Mouse (Mus musculus): Measurements from ENCODE around the gene Klhl10.

Klhl10 gene

DNA sequence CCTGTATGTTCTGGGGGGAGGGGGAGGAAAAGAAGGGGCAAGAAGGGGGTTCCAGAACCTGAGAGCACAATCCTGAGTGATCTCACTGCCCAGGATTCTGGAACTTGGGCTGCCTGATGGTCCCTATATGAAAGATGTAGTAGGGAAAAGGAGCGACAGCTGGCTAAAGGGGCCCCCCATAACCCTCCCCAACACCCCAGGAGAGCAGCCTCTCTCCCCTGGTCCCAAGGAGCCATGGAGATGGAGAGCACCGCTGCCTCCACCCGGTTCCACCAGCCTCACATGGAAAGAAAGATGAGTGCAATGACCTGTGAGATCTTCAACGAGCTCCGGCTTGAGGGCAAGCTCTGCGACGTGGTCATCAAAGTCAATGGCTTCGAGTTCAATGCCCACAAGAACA is at the start of gene Klhl10, which contains the start of gene Nt5c3b:
Gene Klhl10, plus strand, starts transcription at position 121 of the 400 bp plus-strand sequence.
Gene Nt5c3b, minus strand, starts transcription at position 12 of the 400 bp plus-strand sequence.
- no peak for DNase-seq (ENCODE audit: low read depth)

DNA sequence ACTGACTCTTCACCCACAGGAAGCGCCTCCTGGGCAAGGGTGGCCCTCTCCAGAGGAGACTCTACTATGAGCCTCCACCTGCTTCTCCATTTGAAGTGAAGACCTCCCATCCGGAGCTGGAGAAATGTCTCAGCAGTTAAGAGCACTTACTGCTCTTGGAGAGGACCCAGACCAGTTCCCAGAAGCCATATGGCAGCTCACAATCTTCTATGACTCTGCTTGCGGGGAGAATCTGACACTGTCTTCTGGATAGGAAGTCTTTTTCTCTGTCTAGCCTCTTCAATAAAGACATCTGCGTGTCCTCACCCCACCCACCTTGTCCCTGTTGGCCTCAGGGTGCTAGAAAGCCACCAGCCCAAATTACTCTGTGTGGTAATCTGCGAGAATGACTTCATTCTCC is 48.8 kb upstream of the Klhl10 start:
- no peak for DNase-seq (ENCODE audit: low read depth)

DNA sequence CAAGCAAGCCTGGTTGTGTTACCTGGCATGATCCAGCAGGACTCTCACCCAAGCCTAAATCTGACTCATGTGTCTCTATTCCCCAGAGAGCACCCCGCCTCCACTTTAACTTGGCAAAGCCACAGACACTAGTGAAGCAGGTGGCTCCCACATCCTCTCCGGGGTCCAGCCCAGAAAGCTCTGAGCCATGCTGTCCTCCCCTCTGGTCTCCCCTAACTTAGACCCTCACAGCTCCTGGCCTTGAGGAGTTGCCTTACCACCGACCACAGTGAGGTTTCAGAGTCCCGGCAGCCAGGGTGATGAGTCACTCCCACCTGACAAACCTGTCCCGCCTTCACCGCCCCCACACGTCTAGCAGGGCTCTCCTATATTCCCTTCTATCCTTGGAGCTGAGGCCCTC is 48.0 kb upstream of the Klhl10 start:
- DNase-seq (ENCODE audit: low read depth): peak; percentile 77

DNA sequence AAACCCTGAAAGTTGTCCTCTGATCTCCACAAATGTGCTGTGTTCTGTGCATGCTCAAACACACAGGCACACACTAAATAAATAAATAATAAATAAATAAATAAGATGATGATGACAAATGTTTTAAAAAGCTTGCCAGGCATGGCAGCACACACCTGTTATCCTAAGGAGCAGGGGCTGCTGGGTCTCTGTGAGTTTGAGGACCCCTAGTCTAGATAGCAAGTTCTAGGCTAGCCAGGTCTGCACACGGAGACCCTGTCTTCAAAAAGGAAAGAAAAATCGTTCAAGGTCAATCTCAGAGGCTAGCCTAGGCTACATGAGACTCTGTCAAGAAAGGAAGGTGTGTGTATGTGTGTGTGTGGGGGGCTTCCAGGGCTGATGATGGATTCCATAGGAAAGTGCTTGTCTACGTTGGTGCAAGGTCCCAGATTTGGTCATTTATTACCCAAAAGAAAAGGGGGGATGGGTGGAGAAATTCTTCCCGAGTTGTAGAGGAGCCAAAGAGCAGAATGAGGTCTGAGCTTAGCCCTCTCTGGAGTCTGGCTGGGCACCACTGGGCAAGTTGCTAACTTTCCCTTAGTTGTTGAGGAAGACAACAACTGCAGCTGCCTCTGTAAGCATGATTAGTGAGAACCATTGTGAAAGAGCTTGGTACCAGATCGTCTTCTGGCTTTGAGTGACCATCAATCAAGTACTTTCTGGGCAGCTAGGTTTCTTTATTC is 47.2 kb upstream of the Klhl10 start:
- DNase-seq (ENCODE audit: low read depth): peak; percentile 31

DNA sequence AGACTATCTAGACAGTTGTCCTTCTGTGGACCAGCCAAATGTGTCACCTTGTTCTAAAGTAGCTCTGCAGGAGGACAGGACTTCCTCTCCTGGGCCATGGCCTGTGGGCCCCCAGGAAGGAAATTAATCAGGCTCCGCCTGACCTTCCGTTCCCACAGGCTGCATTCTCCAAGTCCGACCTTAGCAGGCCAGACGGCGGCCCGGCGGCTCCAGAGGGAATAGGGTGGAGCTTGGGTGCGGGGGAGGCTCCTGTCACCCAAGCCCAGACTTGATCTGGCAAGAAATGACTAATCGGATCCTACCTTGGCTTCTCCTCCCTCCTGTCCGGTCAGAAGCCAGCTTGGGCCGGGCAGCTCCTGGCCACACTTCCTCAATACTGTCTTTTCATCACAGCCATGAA is 46.5 kb upstream of the Klhl10 start:
- DNase-seq (ENCODE audit: low read depth): peak; percentile 77

DNA sequence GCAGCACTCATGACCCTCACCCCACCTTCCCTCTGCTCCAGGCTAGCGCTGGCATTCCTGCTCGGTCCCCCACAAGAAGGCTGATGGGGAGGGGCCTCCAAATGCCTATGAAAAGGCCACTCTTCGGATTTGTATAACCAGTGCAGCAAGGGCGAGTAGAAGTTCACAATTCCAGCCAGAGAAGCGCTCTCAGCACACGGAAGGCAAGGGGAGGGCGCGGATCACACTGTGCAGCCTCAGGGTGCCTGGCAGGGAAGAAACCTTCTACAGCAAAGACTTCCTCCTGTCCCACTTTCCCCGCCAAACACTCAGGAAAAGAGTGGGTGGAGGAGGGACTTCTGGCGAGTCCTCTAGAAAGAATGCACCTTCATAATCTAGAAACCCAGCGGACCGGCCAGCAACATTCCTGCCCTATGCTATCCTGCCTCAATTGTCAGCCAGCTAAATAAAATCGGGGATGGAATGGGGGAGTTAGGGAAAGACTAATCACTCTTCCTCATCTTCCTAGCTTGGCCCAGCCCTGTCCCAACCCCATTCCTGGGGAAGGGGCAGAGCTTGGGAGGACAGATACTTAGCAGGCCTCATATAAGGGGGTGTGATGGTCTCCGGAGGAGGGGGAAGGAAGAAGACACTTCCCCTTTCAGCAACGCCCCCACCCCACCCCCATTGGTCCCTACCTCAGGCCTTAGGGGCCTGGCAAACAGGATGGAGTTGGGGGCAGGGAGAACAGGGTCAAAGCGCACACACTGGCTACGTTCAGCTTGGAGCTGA is 45.7 kb upstream of the Klhl10 start:
- no peak for DNase-seq (ENCODE audit: low read depth)

DNA sequence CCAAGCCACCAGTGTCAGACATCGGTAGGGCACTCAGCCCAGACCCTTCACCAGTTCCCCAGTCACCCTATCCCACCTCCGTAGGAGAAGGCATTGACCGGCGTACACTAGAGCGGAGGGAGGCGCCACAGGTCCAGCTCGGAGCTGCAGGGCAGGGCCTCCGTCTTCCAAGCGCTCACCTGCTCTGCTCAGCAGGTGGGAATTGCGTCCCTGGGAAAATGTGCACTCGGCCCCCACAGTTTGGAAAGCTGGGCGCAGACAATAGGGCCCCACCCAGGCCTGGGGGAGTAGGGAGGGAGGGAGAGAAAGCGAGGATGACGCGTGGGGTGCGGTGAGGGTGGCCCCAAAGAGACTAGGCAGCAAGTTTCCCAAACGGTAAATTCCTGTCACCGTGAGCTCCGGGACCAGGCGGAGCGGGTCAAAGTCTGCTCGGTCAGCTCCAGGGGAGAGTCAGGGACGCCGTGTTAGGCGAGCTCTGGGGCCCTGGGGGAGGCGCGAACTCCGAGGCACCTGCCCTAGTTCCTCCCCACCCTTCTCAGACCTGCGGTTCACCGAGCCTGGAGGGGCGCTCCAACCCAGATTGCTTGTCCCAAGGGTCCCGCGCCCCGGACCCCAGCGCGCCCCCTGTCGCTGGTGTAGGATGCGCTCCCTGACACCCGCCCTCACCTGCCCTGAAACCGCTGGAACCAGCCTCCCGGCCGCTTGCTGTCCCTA is 44.7 kb upstream of the Klhl10 start:
- no peak for DNase-seq (ENCODE audit: low read depth)

DNA sequence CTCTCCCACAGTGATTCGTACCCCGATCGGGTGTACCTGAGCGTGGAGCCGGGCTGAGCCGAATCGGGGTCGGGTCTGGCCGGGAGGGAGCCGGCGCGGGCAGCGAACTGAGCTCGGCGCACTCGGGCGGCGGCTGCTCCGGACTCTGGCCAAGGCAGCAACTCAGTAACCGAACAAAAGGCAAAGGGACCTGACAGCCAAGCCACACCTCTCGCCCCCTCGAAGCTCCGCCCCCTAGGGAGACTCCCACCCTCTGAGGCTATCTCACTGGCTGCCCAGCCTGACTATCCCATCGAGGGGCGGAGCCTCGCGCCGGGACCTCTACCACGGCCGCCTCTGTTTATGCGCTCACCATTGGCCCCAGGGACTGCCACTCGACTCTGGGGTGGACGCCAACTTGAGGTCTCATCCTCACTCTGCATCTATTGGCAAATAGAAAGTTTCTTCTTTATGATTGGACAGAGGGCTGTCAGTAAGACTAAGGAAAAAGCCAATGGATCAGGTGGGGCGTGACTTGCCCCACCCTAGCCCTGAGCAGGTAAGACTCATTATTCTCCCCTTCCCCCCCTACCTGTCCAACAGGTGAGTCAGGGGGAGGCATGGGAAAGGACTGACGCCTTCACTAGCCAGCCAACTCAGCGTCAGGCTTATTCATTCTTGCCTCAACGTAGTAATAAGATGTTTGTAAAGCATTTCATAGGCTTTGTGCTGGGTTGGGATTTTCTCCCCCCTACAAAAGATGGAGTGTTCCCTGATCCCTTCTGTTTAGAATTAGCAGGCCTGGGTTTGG is 43.9 kb upstream of the Klhl10 start, which contains the start of gene Jup:
Gene Jup, minus strand, starts transcription at position 164 of the 790 bp plus-strand sequence.
- no peak for DNase-seq (ENCODE audit: low read depth)

DNA sequence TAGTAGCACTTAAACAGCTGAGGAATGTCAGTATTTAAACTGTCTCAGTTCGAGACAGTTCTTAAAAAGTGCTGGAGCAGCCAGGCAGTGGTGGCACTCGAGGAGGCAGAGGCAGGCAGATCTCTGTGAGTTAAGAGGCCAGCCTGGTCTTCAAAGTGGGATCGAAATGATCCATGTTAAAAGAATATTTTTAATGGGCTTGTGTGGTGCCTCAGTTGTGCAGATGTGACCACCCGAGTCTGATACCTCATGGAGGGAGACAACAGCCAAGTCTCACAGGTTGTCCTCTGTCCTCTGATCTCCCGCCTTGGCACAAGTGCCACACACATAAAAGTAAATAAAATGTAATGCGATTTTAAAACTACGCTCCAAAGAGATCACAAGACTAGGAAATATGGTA is 43.2 kb upstream of the Klhl10 start:
- DNase-seq (ENCODE audit: low read depth): no peak

DNA sequence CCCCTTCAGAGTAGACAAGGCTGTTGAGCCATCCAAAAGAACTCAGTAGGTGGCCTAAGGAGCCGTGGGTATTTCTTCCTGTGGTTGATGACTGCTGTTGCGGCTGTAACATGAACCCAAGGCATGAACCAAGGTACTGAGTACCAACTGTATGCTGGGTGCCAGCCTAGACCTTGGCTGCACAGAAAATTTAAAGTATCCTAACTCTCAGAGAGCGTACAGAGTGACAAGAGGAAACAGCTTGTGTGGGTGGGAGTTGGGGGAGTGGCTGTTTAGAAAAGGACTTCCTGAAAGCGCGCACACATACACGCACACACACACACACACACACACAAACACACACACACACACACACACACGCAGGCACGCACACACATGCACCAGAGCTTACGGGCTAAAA is 42.4 kb upstream of the Klhl10 start:
- peak; percentile 92 for DNase-seq (ENCODE audit: low read depth)

DNA sequence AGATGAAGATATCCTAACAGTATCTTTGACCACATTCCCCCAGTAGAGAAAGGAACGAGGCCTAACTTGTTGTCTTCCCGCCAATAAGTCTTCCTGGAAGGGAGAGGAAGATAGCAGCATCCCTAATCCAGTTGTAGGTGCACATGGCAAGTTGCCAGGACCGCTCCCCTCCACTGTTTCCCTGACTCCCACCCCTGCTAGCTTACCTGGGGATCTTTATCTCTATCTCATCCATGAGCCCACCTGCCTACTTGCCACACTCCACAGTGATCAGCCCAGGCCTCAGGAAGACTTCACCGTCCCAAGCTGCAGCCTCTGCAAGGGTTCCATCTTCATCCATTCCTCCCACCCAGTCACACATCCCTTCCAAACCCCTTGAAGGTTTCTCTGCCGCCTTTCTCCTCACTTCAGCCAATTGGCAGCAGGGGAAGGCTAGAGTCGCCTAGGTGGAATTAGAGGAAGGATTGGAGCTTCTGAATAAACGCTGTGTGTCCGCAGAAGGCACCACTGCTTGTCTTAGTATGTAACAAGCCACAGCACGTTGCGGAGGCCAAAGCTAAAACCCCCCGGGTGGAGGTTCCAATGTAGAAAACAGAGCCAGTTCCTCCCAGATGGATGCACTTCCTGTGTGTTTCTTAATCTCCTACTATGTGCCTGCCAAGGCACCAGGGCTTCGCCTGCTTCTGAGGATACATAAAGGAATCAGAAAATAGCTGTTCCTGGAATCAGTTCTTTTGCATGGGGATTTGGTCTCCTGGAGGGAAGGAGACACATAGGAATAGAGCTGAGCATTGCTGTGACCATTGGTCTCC is 41.8 kb upstream of the Klhl10 start:
- no peak for DNase-seq (ENCODE audit: low read depth)

DNA sequence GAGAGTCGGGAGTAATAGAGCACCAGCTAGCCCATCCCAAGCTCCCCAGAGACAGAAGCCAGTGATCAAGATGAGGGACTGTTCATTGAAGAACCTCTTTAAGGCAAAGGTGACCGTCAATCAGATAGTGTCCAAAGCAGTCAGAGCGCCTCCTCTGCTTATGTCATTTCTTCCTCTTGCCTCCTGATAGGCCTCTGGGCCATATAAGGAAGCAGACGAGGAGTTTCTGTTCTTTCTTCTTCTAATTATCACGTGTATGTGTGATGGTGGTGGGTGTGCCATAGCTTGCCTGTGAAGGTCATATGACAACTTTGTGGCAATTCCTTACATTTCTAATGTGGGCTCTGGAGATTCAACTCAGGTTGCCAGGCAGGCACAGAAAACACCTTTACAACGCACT is 40.9 kb upstream of the Klhl10 start:
- peak; percentile 11 for DNase-seq (ENCODE audit: low read depth)

DNA sequence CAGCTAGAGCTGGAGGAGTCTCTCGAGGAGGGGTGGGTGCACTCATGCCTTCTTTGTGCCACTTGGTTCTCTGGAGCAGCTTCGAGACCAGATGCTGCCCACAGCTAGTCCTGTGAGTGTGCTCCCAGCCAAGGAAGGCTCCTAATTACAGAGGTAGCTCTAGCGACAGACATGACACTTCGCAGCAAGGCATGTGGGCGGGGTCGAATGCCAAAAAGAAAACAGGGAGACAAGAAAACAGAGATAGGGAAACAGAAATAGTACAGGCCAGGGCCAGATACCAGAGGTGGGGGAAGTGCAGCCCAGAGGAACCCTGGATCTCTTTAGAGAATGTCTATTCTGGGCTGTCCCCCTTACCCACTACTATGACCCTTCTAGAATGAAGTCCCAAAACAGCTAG is 39.5 kb upstream of the Klhl10 start:
- DNase-seq (ENCODE audit: low read depth): no peak

DNA sequence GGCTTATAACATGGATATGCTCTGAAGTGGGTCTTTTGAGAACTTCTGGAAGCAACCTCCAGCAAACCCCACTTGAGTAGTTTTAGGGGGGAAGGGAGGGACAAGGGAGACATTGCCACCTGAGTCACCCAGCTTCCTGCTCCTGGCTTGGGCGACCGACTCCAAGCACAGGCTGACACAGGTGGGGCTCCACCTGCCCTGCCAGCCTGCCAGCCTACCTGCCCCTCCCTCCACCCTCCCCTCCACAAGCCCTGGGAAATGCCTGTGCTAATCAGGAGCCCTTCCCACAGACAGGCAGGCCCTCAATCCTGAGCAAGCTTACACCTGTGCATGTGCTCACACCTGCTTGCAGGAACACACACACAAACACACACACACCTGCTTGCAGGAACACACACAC is 39.0 kb upstream of the Klhl10 start:
- DNase-seq (ENCODE audit: low read depth): no peak

DNA sequence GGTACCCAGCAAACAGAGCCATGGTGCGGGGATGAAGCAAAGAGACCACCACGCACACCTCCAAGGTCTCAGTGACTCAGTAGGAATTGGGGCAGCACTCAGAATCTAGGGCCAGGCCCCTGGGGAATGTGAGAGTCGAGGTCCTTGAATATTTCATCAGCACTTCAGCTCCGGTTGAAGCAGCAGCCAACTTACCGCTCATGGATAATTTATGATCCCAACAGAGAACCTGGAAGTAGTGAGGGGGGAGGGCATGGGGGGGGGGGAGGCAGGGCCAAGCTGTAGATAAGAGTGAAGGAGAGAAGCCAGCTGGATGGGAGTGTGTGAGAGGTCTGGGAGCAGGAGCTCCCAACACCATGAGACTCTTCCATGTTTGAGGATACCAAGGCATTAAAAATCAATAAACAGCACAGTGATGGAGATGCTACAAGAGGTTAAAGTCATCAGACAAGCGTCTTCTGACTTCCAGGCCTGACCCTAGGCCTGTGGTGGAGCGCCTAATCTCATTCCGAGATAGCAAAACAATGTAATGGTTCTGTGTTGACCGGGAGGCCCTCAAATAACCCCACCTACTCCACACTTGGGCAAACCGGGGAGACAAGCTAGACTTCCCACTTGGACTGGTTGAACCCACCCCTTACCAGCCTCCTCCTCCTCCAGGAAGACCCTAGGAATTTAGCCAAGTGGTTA is 38.1 kb upstream of the Klhl10 start:
- DNase-seq (ENCODE audit: low read depth): no peak

DNA sequence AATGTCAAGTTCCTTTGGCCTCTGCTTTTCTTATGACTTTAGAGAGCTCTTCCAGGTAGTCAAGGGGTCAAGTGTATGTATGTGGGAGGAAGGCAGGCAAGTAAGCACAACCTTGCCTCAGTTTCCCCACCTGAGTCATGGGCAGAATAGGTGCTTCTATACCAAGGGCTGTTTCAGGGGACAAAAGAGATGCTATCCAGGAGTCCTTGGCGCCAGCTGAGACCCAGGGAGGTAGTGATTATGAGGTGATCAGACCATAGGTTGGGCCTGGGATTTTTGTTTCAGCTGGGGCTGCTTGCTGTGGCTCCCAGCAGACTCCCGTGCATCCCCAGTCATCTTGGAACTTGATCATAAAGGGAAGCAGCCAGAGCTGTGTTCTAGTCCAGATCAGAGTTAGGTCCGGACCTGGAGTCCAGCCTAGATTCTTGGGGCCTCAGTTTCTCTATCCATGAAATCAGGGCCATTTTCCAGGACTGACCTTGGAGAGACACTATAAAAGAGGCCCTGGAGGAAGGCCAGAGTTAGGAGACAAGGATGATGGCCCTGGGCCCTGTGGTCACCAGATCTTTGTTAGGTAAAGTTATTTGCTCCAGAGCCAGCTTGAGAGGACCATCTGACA is 37.2 kb upstream of the Klhl10 start:
- no peak for DNase-seq (ENCODE audit: low read depth)

DNA sequence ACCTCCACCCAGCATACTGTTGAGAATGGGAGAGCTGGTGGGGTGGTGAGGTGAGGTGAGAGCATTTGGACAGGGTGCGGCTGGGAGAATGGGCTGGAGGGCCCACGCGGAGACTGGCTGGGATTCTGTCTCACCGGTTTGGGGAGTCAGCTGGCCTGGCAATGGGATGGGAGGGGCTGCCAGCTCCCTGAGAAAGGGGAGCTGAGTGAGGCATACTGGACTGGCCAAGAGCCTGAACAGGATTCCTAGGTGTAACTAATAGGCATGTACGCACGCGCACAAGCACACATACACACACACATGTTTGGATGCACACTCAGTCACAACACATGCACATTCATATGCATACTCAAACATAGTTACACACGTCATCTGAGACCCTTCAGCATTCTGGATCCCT is 35.4 kb upstream of the Klhl10 start:
- no peak for DNase-seq (ENCODE audit: low read depth)

DNA sequence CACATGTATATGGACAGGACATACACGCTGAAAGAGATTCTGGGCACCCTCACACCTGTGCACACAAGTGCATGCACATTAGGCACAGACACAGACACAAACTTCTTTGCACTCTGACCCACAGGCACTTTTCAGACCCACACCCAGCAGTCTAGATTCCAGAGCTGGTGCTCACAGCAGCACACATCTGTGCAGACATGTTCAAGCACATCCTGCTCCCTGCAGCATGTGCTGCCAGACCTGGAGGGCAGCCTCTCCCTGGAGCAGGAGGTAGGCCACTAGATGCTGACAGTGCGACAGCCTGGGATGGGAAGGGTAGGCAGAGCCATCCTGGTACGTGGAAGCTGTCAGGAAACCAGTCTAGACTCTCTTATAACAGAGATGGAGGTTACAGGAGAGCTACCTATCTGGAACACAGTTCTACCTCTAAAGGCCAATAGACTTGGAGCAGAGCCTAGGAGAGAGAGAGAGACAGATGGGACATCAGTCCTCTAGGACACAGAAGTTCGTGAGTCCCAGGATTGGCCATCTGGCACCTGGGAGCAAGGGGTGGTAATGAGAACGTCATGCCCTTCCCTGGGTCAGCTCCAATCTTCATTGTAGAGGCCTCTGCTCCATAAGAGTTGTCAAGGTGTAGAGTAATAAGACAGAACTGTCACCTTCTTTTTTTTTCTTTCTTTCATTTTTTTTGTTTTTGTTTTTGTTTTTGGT is 34.6 kb upstream of the Klhl10 start:
- DNase-seq (ENCODE audit: low read depth): no peak

DNA sequence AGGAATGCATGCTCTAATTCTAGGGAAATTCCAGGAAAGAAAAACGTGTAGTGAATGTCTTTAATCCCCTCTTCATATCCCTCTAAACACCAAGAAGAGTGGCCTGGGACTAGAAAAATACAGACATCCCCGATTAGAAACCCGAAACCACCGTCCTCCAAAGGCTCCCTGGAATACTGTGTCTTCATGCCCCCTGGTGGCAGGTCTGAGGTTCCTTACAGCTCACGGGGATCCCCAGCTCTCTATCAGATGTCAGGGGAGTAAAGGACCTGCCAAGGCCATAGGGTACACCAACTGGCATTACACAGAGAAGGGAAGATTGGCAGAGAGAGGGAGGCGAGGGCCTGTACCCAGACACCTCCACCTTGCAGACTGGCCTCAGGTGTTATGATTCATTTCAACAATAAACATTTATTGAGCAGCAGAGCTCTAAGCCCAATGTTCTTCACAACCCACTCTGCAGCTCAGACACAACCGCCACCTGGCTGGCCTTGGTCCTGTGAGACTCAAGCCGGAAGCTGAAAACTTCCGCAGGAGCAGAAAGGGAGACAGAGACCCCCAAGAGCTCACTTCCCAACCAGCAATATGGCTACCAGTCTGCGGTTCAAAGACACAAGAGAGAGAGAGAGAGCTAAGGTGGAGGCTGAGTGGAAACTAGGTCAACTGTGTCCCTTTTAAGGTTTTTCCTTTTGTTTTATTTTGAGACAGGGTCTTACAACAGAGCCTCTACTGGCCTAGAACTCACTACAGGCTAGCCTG is 33.5 kb upstream of the Klhl10 start:
- DNase-seq (ENCODE audit: low read depth): peak; percentile 73

Data from 416B (cell line).